Mouse (Mus musculus) limb, embryonic 15.5 days (tissue): Measurements from ENCODE around the gene Ell2. TPM values are rescaled to one million over a fixed set of nuclear protein-coding genes. Genes with fewer than 3 reads are reported as not detected.

Source experiments
- polyA plus RNA-seq: library from polyadenylated mRNA; unstranded; fragments of >200 nt; fragmentation: Nextera tagmentation; extraction: Ambion mirVana; gene quantifications from 2 replicates; pipeline ENCODE4 v1.2.1, GENCODE M21; 2015

Gene Ell2
- polyA plus RNA-seq, 1 experiment from 2014 or later: 13.3 TPM

Other genes with a start within 250 kb of the Ell2 start
- gene Glrx, start 133.1 kb downstream of the Ell2 start, polyA plus RNA-seq: 118 and 120 TPM in 2 replicates
- 27.5 and 33.4 TPM in 2 replicates for gene Rhobtb3, start 237.2 kb downstream of the Ell2 start, polyA plus RNA-seq